Mouse (Mus musculus) fibroblast of lung, adult 2 months (primary cell): ENCODE measurements around the gene Rcor3.

Experiments used
- DNase-seq: peaks from one replicate; pipeline ENCODE4 v3.0.0-alpha.2; 2011; ENCODE audit warnings: low read depth

Gene Rcor3

GRCm38 (mm10) chr1:192092879-192093660, 44.8 kb downstream of the Rcor3 start:
- peak; percentile 68 for DNase-seq

GRCm38 (mm10) chr1:192091806-192092772, 45.8 kb downstream of the Rcor3 start, which contains the start of gene Traf5:
Traf5 (minus strand) TSS chr1:192092559.
- DNase-seq, result peak; percentile 76

GRCm38 (mm10) chr1:192090689-192091567, 46.9 kb downstream of the Rcor3 start:
- DNase-seq, result no peak

DNA sequence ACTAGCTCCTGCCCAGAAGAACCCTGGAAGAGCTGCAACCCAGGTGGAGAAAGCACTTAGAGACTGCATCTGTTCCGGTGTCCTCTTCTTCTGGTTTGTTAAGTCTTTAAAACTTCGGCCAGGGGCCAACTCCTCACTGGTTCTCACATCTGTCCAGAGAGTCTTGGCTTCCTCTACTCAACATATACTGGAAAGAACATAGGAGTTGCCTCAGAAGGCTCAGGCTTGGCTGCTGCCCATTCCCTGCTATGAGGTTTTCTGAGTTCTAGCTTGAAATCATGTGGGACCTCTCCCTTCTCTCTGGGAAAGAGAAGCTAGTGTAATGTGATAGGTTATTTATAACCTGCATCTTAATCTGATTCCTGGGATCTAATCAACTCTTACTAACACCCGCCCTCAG, 47.6 kb downstream of the Rcor3 start:
- DNase-seq, result peak; percentile 73

DNA sequence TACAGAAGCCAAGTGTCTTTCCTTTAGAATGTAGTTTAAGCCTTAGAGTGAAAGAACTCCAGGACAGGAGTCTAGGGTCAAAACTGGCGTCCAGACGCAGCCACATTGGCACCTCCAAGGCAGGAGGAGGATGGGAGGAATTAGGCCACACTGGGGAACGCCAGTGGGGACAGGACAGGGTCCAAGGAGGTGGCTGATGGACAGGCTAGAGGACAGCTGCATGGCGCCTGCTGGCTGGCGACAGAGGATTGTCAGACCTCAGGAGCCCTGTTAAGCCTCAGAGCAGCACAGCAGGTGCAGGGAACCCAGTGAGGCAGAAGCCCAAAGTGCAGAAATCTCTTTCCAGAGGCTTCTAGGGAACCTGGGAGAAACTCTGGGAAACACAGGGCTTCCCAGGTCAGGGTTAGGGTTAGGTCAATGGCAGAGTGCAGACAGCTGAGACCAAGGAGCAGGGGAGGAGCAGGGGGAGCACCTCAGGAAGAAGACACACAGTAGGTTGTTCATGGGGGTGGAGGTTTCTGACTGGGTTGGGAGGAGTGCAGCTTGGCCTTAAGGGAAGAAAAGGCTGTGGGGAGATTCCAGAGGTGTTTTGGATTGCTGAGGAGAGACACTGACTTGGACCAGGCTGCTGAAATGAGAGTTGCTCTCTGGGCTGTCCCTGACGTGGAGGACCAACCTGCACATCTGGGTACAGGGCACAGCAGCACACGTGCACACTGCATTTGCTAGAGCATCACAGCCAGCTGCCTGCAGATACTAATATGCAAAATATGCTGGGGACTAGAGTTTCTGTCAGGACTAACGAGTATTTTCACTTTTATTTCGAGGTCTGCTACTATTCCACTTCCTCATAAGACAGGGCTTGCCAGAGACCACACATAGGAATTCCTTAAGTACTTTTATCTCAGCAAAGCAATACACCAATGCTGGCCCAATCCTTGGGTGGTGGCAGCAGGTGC, 48.4 kb downstream of the Rcor3 start:
- DNase-seq, result no peak

GRCm38 (mm10) chr1:192088011-192088410, 49.9 kb downstream of the Rcor3 start:
- no peak for DNase-seq

DNA sequence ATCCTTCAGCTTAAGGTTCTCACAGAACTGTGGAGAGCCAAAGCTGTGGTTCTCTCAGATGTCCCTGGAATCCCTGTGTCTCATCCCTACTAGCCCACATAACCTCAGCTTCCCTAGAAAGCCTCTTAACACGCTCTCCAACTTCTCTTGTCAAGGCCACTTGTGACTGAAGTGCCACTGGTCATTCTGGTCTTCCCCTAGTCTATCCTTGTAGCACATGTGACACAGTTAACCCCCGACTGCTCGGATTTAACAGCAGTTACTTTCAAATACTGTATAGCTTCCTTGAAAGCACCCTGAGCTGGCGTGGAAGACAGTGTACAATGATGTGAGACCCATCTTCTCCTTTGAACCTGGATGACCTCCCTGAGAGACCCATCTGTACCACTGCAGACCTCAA, 50.8 kb downstream of the Rcor3 start:
- no peak for DNase-seq

GRCm38 (mm10) chr1:192086279-192087037, 51.4 kb downstream of the Rcor3 start:
- DNase-seq, result no peak

DNA sequence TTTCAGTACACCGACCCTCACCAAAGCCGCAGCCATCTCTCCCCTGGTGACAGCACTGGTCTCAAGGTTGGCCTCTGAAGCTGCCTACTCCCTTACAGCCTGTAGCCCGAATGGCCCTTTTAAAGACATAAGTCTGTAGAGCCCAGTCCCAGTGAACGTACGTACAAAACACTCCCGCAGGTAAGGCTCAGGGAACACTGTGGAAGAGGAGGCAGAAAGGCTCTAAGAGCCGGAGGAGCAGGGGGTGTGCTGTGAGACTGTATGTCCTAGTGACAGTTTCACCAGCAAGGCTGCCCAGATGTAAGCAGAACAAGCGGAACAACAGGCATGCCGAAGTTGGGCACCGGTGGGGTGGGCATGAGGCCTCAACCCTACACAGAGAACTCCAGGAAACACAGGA, 52.6 kb downstream of the Rcor3 start:
- DNase-seq, result no peak

- DNase-seq, result no peak
Measured at GRCm38 (mm10) chr1:192082646-192083045, 55.2 kb downstream of the Rcor3 start.

GRCm38 (mm10) chr1:192081129-192081528, 56.7 kb downstream of the Rcor3 start:
- DNase-seq, result no peak

DNA sequence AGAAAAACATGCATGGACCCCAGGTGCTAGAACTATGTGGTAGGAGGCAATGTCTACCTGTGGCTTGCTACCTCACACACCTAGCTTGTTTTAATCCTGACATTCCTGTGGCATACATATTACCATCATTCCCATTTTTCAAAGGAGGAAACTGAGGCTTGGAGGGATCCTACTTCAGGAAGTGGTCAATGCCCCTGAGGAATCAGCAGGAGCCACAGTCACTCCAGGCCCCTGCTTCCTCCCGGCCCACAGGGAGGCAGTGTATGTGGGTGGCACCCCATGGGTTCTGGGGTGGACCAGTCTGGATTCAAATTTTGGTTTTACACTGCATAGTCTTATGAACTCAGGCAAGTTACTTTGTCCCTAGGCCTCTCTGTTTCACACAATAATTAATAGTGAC, 58.7 kb downstream of the Rcor3 start:
- DNase-seq, result no peak

DNA sequence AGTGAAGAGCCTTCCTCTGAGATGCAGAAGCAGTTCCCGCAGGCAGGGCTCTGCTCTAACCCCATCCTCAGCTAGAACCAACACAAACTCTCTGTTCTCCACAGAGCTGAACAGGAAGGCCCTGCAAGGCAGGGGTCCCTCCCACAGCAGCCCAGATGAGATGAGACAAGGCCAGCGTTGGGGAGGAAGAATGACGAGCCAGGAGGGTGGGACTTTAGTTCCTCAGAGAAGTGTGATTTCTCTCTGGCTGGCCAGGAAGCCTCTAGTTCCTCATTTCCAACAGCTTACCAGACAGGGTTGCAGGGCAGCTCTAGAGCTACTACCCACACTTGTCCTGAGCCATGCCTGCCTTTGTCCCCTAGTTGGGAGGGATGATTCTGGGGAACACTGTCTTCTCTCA, 59.5 kb downstream of the Rcor3 start:
- no peak for DNase-seq

GRCm38 (mm10) chr1:192076796-192077535, 60.9 kb downstream of the Rcor3 start:
- DNase-seq, result peak; percentile 29

DNA sequence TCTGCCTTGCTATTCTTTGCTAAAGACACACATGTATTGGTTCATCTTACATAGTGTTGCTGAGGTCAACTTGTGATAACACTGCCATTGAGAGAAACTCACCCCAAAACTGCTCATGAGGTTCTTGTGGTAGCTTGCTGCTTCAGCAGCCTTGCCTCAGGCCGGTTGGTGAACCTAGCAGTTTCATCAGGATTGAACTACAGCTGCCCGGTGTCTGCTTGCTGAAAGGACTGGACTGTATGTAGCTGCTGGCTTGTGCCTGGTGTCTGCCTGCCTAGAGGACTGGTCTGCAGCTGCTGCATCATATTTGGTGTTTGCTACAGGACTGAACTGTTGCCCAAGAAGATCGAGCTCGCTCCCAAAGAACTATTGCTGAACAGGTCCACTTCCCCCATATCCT, 61.8 kb downstream of the Rcor3 start:
- no peak for DNase-seq

- DNase-seq, result no peak
Measured at GRCm38 (mm10) chr1:192074824-192075223, 63.0 kb downstream of the Rcor3 start.

DNA sequence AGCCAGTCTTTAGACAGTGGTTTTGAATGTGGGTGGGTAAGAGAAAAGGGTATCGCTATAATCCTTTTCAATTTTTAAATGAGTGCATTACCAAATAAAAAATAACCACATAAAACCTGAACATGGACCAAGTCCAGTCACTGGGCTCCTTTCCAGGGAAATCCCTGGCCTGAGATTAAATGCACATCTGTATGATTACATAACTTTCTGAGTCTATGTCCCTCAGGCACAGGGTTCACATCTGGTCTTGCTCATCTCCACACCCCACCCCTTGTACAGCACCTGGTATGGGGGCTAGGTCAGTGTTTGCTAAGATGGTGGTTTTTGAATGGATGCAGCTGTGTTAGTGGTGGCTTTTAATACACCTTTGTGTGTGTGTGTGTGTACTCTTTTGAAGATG, 65.4 kb downstream of the Rcor3 start:
- peak; percentile 27 for DNase-seq

DNA sequence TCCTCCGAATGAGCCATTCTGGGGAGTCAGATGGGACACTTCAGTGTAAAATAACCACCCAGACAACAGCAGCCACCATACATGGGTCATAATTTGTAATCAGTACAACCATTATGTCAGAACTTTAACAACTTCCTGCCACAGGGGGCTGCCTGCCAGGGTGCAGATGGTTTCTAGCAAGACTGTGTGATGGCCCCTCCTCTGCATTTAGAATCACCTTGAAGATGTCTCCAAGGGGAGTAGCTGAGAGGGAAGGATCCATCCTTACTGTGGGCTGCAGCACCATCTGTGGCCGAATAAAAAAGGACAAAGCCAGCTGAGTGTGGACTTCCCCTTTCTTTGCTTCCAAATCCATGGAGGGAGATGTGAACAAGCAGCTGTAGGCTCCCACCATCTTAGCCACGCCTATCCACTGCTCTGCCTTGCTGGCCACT, 67.2 kb downstream of the Rcor3 start:
- no peak for DNase-seq

- peak; percentile 89 for DNase-seq
Measured at GRCm38 (mm10) chr1:192069971-192070591, 67.8 kb downstream of the Rcor3 start.
